Mouse (Mus musculus): Measurements from ENCODE around the gene Slc6a19. TPM values are rescaled to one million over a fixed set of nuclear protein-coding genes. Genes with fewer than 3 reads are reported as not detected.

Gene Slc6a19
- polyA plus RNA-seq (2015; fragmentation: Illumina TruSeq; extraction: RNeasy Lipid Tissue Mini Kit (QIAGEN cat#74804); ENCODE audit: low read depth, low replicate concordance), result 0.45 TPM

GRCm38 (mm10) chr13:73704694-73705325 lies at the start of gene Slc6a19:
Slc6a19 (minus strand) TSS chr13:73704865.

GRCm38 (mm10) chr13:73732742-73733700 lies 28.4 kb upstream of the Slc6a19 start, which contains the start of gene Slc12a7:
Slc12a7 (plus strand) TSS chr13:73733094.

GRCm38 (mm10) chr13:73677853-73678252 lies 26.8 kb downstream of the Slc6a19 start, which contains the start of gene Slc6a18:
Slc6a18 (minus strand) TSS chr13:73678023.

Other genes with a start within 250 kb of the Slc6a19 start
- gene Lpcat1, start 237.7 kb downstream of the Slc6a19 start, polyA plus RNA-seq (2015; fragmentation: Illumina TruSeq; extraction: RNeasy Lipid Tissue Mini Kit (QIAGEN cat#74804); ENCODE audit: low read depth, low replicate concordance), result 28.2 TPM
- gene Slc6a3, start 168.1 kb downstream of the Slc6a19 start, polyA plus RNA-seq (2015; fragmentation: Illumina TruSeq; extraction: RNeasy Lipid Tissue Mini Kit (QIAGEN cat#74804); ENCODE audit: low read depth, low replicate concordance), result 7.3 TPM
- gene Clptm1l, start 100.9 kb downstream of the Slc6a19 start, polyA plus RNA-seq (2015; fragmentation: Illumina TruSeq; extraction: RNeasy Lipid Tissue Mini Kit (QIAGEN cat#74804); ENCODE audit: low read depth, low replicate concordance), result 122 TPM
- gene Tert, start 78.0 kb downstream of the Slc6a19 start, polyA plus RNA-seq (2015; fragmentation: Illumina TruSeq; extraction: RNeasy Lipid Tissue Mini Kit (QIAGEN cat#74804); ENCODE audit: low read depth, low replicate concordance), result 1.6 TPM
- gene Slc6a18, start 26.8 kb downstream of the Slc6a19 start, polyA plus RNA-seq (2015; fragmentation: Illumina TruSeq; extraction: RNeasy Lipid Tissue Mini Kit (QIAGEN cat#74804); ENCODE audit: low read depth, low replicate concordance), result not detected
- 2.1 TPM for gene Slc12a7, start 28.2 kb upstream of the Slc6a19 start, polyA plus RNA-seq (2015; fragmentation: Illumina TruSeq; extraction: RNeasy Lipid Tissue Mini Kit (QIAGEN cat#74804); ENCODE audit: low read depth, low replicate concordance)
- gene Nkd2, start 142.8 kb upstream of the Slc6a19 start, polyA plus RNA-seq (2015; fragmentation: Illumina TruSeq; extraction: RNeasy Lipid Tissue Mini Kit (QIAGEN cat#74804); ENCODE audit: low read depth, low replicate concordance), result 2.8 TPM
- 0.52 TPM for gene Trip13, start 232.9 kb upstream of the Slc6a19 start, polyA plus RNA-seq (2015; fragmentation: Illumina TruSeq; extraction: RNeasy Lipid Tissue Mini Kit (QIAGEN cat#74804); ENCODE audit: low read depth, low replicate concordance)
- 84.9 TPM for gene Brd9, start 232.9 kb upstream of the Slc6a19 start, polyA plus RNA-seq (2015; fragmentation: Illumina TruSeq; extraction: RNeasy Lipid Tissue Mini Kit (QIAGEN cat#74804); ENCODE audit: low read depth, low replicate concordance)

All from brain, adult 10 weeks (tissue).